Mouse (Mus musculus) midbrain, embryonic 10.5 days (tissue): Measurements from ENCODE around the gene 4930447C04Rik. TPM values are rescaled to one million over a fixed set of nuclear protein-coding genes. Genes with fewer than 3 reads are reported as not detected.

Experiments used
- DNase-seq: peaks from one replicate; pipeline ENCODE4 v3.0.0-alpha.2; 2017; ENCODE audit warnings: low spot score
- H3K27ac ChIP-seq: fragments of 300-500 bp; sonication (generic); replicated peaks from 2 replicates; pipeline ENCODE4 v1.5.1; 2016; ENCODE audit warnings: mild to moderate bottlenecking
- H3K27me3 ChIP-seq: fragments of 300-500 bp; sonication (generic); 2 replicates; pipeline ENCODE4 v1.6.1; 2016; ENCODE audit warnings: low read depth, mild to moderate bottlenecking; ENCODE audit not compliant: poor library complexity, severe bottlenecking
- H3K36me3 ChIP-seq: fragments of 300-500 bp; sonication (generic); 2 replicates; pipeline ENCODE4 v1.6.1; 2016; ENCODE audit warnings: mild to moderate bottlenecking, moderate library complexity
- H3K4me1 ChIP-seq: fragments of 300-500 bp; sonication (generic); 2 replicates; pipeline ENCODE4 v1.6.1; 2016
- H3K4me3 ChIP-seq: fragments of 300-500 bp; sonication (generic); 2 replicates; pipeline ENCODE4 v1.5.1; 2016; ENCODE audit warnings: mild to moderate bottlenecking, moderate library complexity
- H3K9me3 ChIP-seq: fragments of 300-500 bp; sonication (generic); replicated peaks from 2 replicates; pipeline ENCODE4 v1.6.1; 2016; ENCODE audit warnings: mild to moderate bottlenecking
- WGBS: fragments of 180-500 bp; shearing (Covaris S2); methylation state at CpG from one replicate; pipeline ENCODE4 v1.1.7; 2016; 5-methylcytosine and 5-hydroxymethylcytosine counted together
- polyA plus RNA-seq: library from polyadenylated mRNA; unstranded; fragments of >200 nt; fragmentation: Nextera tagmentation; extraction: Ambion mirVana; gene quantifications from 2 replicates; pipeline ENCODE4 v1.2.1, GENCODE M21; 2016

The 4930447C04Rik gene
- polyA plus RNA-seq, 1 experiment from 2014 or later = 2.3 TPM

DNA sequence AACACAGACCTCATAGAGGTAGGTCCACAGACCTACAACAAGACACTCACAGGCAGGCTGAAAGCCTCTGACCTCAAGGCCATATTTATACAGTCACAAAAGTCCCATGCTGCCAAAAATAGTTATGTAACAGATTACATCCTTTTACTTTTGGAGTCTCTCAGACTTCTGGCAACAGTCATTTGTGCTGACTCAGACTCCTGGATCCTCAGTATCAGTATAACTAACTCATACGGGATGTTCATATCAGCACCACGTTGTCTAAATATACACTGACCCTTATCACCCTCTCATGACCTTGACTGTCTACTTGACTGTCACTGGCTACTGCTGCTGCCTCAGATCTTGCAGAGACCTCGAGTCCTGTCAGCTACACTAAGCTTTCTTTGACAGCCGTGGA lies 14.3 kb upstream of the 4930447C04Rik start:
- Histone ChIP-seq H3K27ac (no peak overlapping the region), H3K4me3 (no peak overlapping the region), H3K4me1 (no peaks in the 10 kb centered on the region), H3K36me3 (no peaks in the 10 kb centered on the region), H3K9me3 (no peaks in the 10 kb centered on the region), H3K27me3 (peaks cover 100% of the 10 kb centered on the region)
- DNase-seq = no peak
- 76% methylated on average over 4 of the region's 4 CpGs for WGBS

DNA sequence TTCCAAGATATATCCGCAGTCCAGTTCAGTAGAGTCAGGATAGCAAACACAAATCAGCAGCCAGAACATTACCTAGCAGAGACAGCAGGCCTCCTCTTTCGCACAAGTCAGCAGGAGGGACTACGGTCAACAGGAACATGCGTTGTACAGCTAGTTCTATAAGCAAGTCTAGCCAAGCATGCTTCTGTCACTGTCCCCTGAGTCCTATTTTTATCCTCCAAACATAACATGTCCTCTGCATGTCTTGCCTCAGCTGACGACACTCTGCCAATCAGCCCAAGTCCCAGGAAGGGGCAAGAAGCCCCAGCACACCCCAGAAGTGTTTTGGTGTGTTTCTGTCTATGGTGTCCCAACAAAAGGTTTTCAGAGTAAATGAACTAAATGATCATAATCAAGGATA lies 13.3 kb upstream of the 4930447C04Rik start:
- H3K36me3 ChIP-seq = no peaks in the 10 kb centered on the region
- DNase-seq = no peak
- H3K27ac ChIP-seq = no peak overlapping the region
- H3K9me3 ChIP-seq = no peaks in the 10 kb centered on the region
- H3K27me3 ChIP-seq = peaks cover 100% of the 10 kb centered on the region
- WGBS = 91% methylated on average over 5 of the region's 5 CpGs
- H3K4me3 ChIP-seq = no peak overlapping the region
- no peaks in the 10 kb centered on the region for H3K4me1 ChIP-seq

DNA sequence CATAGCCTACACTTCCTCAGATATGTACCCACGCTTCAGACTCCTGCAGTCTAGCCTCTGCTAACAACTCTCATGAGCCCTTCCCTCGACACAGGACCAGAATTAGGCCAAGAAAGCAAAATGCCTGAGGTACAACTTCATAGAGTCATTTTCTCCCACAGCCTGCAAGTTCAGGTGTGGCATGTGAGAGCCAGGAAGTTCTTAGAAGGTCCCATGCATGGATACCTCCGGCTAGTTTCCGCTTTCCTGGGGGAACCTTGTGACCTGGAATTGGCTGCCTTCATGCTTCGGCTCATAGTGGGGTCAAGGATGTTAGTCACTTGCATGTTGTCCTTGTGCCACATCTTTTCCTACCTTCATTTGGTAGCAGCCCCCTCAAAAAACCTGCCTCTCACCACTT lies 12.5 kb upstream of the 4930447C04Rik start:
- H3K4me1 ChIP-seq = no peaks in the 10 kb centered on the region
- H3K27ac ChIP-seq = no peak overlapping the region
- H3K4me3 ChIP-seq = no peak overlapping the region
- WGBS = 84% methylated on average over 5 of the region's 5 CpGs
- H3K9me3 ChIP-seq = no peaks in the 10 kb centered on the region
- H3K36me3 ChIP-seq = no peaks in the 10 kb centered on the region
- H3K27me3 ChIP-seq = peaks cover 100% of the 10 kb centered on the region
- no peak for DNase-seq

GRCm38 (mm10) chr12:72947335-72947734 lies 6.8 kb upstream of the 4930447C04Rik start:
- Histone ChIP-seq H3K27me3 (peaks cover 100% of the 10 kb centered on the region), H3K36me3 (no peaks in the 10 kb centered on the region), H3K4me3 (no peak overlapping the region), H3K4me1 (peaks cover 18% of the 10 kb centered on the region), H3K9me3 (no peaks in the 10 kb centered on the region), H3K27ac (no peak overlapping the region)
- WGBS = 3% methylated on average over 2 of the region's 2 CpGs
- no peak for DNase-seq

DNA sequence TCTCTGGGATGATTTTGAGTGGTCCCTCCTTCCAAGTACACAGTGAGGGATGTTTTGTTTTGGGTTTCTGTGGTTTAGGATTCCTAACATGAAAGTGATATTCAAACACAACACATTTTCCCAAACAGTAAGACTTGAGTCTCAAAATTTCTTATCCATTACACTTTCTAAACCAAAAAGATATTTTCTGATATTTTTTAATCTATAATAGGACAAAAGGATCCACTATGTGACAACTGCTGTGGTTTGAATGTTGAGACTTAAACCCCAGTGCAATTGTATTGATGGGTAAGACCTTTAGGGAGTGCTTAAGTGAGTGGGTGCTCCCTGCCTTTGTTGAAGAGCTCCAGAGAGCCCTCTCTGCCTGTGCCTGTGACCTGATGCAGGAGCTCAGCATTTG lies 6.2 kb upstream of the 4930447C04Rik start:
- Histone ChIP-seq H3K9me3 (no peaks in the 10 kb centered on the region), H3K4me3 (no peak overlapping the region), H3K27ac (no peak overlapping the region), H3K36me3 (no peaks in the 10 kb centered on the region), H3K27me3 (peaks cover 100% of the 10 kb centered on the region), H3K4me1 (peaks cover 18% of the 10 kb centered on the region)
- DNase-seq = no peak

DNA sequence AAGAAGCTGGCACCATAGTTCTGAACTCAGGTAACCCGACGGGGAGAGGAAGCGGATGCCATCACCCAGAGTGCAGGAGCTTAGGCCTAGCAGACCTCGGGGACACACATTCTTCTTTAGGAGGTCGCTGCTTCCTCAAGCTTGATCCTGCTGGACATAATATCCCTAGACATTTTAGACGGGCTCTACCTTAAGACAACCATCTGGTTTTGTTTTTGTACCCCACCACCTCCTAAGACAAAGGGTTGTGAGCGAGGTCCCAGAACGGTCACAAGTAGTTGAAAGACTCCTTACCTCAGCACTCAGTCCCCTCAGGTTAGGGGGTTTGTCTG lies 5.5 kb upstream of the 4930447C04Rik start:
- H3K9me3 ChIP-seq = no peaks in the 10 kb centered on the region
- WGBS = under 1% methylated on average over 8 of the region's 8 CpGs
- H3K36me3 ChIP-seq = no peaks in the 10 kb centered on the region
- H3K27me3 ChIP-seq = peaks cover 100% of the 10 kb centered on the region
- DNase-seq = no peak
- H3K4me1 ChIP-seq = peaks cover 23% of the 10 kb centered on the region
- peak overlapping the region; percentile 75; the same call in 1 of the 2 replicates for H3K27ac ChIP-seq
- H3K4me3 ChIP-seq = peak overlapping the region; percentile 52

DNA sequence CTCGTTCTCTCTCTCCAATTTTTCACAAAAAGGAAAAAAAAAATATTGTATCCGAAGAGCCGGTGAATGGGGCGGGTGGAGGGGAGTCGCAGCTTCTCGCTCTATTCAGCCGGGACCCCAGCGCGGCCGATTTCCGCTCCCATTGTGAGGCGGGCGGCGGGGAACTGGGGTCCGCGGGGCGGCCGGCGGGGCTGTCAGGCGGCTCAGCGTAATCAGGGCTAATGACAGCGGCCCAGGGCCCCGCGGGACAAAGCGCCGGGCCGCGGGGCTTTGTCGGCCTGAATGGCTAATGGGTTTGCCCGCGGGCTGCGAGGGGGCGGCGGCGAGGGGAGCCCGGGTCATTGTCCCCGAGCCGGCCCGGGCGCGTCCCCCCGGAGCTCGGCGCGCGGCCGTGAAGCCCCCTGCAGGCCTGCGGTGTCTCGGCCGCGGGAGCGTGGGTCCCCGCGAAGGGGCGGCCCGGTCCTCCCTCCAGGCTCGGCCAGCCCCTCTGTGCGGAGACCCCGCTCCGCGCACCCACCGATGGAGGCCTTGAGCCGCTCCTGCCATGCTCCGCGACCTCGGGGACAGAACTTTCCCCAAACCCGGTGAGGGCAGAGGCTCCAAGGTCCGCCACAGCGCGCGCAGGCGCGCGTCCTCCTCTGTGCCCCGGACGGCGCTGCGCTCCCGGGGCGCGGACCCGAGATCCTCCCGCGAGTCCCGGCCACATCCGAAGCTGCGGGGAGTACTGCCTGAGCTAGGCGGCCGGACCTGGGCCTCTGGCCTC lies 4.9 kb upstream of the 4930447C04Rik start:
- H3K27ac ChIP-seq = peak overlapping the region; percentile 75
- H3K36me3 ChIP-seq = no peaks in the 10 kb centered on the region
- under 1% methylated on average over 84 of the region's 89 CpGs for WGBS
- H3K4me3 ChIP-seq = peak overlapping the region; percentile 52
- H3K27me3 ChIP-seq = peaks cover 100% of the 10 kb centered on the region
- peaks cover 25% of the 10 kb centered on the region for H3K4me1 ChIP-seq
- H3K9me3 ChIP-seq = no peaks in the 10 kb centered on the region
- peak; percentile 80 for DNase-seq

- Histone ChIP-seq H3K9me3 (no peaks in the 10 kb centered on the region), H3K27me3 (peaks cover 100% of the 10 kb centered on the region), H3K36me3 (no peaks in the 10 kb centered on the region), H3K4me1 (peaks cover 33% of the 10 kb centered on the region), H3K4me3 (peak overlapping the region; percentile 52), H3K27ac (no peak overlapping the region)
- 1% methylated on average over 24 of the region's 24 CpGs for WGBS
- no peak for DNase-seq
These were observed 4.0 kb upstream of the 4930447C04Rik start for GRCm38 (mm10) chr12:72944411-72945225.

GRCm38 (mm10) chr12:72943574-72944110 lies 3.1 kb upstream of the 4930447C04Rik start:
- Histone ChIP-seq H3K9me3 (no peaks in the 10 kb centered on the region), H3K36me3 (no peaks in the 10 kb centered on the region), H3K4me1 (peaks cover 37% of the 10 kb centered on the region), H3K27me3 (peaks cover 100% of the 10 kb centered on the region), H3K27ac (no peak overlapping the region), H3K4me3 (no peak overlapping the region)
- DNase-seq = peak; percentile 16
- 5% methylated on average over 2 of the region's 2 CpGs for WGBS

DNA sequence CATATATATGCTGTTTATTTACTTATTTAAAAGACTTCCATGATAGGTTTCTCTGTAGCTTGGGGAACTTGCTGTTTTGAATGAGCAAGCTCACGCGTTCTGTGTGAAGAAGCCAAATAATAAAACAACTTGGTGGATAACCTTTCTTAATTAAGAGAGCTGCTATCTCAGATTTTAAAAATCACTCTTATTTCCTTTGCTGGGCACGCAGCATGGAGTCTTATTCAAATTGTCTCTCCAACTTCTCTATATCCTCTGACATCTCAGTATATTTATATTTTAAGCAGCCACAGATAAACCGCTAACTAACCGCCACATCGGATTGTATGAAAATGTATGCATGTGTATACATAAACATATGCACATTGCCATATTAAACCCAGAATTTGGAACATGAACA lies 1.6 kb upstream of the 4930447C04Rik start:
- no peaks in the 10 kb centered on the region for H3K36me3 ChIP-seq
- no peak overlapping the region for H3K27ac ChIP-seq
- no peak for DNase-seq
- 21% methylated on average over 6 of the region's 6 CpGs for WGBS
- no peak overlapping the region for H3K4me3 ChIP-seq
- peaks cover 100% of the 10 kb centered on the region for H3K27me3 ChIP-seq
- no peaks in the 10 kb centered on the region for H3K9me3 ChIP-seq
- H3K4me1 ChIP-seq = peaks cover 37% of the 10 kb centered on the region

GRCm38 (mm10) chr12:72941398-72942051 lies 951 bp upstream of the 4930447C04Rik start:
- H3K27ac ChIP-seq = no peak overlapping the region
- WGBS = under 1% methylated on average over 32 of the region's 32 CpGs

DNA sequence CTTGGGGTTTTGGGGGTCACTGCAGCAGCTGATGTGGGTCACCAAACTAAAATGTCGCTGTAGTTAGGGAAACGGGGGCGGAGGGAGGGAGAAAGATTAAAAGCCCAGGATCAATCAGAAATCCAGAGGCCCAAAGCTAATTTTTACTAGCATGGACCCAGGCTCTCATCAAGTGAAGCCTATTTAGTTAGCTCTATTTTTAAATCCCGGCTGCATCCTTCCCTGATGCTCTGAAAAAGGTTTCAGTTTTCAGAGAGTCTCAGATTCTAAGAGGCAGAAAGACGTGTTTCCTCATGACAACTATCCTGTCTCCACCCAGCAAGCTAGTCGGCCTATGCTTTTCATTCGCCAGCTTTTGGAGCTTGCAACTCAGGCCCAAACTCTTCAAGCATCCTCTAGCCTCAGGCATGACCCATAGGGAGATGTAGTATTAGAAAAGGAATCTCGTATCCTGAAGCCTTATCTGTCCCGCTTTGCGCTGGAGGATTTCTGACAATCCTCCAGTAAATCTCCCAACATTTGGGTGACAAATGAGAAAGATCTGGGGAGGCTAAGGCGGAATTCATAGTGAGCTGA lies 336 bp upstream of the 4930447C04Rik start:
- H3K4me3 ChIP-seq = no peak overlapping the region; the same call in 1 of the 2 replicates
- DNase-seq = peak; percentile 50
- H3K9me3 ChIP-seq = no peaks in the 10 kb centered on the region
- no peaks in the 10 kb centered on the region for H3K36me3 ChIP-seq
- peaks cover 41% of the 10 kb centered on the region for H3K4me1 ChIP-seq
- H3K27ac ChIP-seq = no peak overlapping the region
- H3K27me3 ChIP-seq = peaks cover 100% of the 10 kb centered on the region
- WGBS = 2% methylated on average over 11 of the region's 11 CpGs

More at GRCm38 (mm10) chr12:72941398-72942051, 951 bp upstream of the 4930447C04Rik start:
- Histone ChIP-seq H3K27me3 (peaks cover 100% of the 10 kb centered on the region), H3K36me3 (no peaks in the 10 kb centered on the region), H3K9me3 (no peaks in the 10 kb centered on the region), H3K4me1 (peaks cover 40% of the 10 kb centered on the region), H3K4me3 (peak overlapping the region; percentile 11; the same call in 1 of the 2 replicates)
- peak; percentile 68 for DNase-seq
